Mouse (Mus musculus): Measurements from ENCODE around the gene Vav1.

DNA sequence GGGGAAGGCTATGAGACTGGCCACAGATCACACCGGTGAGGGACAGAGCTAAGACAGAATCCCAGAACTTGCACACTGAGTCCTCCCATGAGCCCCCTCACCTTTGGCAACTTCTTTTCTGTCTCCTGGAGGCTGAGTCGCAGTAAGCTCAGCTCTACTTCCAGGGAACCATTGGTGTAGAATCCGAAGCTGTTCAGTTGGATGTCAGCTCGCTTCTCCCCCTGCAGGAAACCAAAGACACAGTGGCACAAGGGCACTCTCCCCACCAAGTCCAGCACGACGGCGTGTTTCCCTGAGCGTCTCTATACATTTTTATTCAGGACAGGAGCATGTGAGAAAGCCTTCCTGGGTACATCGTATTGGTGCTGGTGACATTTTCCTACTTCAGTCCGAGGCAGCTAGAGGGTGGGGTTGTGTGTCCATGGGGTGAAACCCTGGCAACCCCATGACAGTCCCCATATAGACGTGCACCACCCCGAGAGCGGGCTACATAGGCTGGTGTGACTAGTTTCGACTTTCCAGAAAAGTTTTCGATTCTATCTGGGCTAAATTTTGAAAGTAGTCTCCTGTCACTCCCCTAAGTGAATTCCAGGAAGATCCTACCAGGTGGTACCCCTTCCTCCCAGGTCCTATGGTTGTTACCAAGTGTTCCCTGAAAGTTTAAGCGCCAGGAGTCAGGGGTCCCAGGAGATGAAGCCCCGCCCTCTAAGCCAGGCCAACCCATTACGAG lies 32.1 kb upstream of the Vav1 start:
- TF ChIP-seq CTCF (IDR thresholded peaks at IDR 0.05) (no peak), POLR2A (IDR thresholded peaks at IDR 0.05; ENCODE audit: insufficient read depth, low read depth, low read length) (no peak)

Measured in heart, adult 2 months (tissue).